Mouse (Mus musculus) embryonic facial prominence, embryonic 13.5 days (tissue): Measurements from ENCODE around the gene Tmem131l. TPM values are rescaled to one million over a fixed set of nuclear protein-coding genes. Genes with fewer than 3 reads are reported as not detected.
A peak's percentile ranks its signal among the peaks of the same experiment; 100 is the strongest.

Source experiments
- ATAC-seq: fragments of 200-750 bp; cut with Nextera tagmentation; 2 replicates; pipeline ENCODE4 v1.8.0; 2017; ENCODE audit warnings: low read depth; ENCODE audit not compliant: insufficient number of reproducible peaks, insufficient read depth, low FRiP score, low TSS enrichment
- H3K27ac ChIP-seq: fragments of 300-500 bp; sonication (generic); 2 replicates; pipeline ENCODE4 v1.5.1; 2015; ENCODE audit warnings: moderate library complexity, mild to moderate bottlenecking, inconsistent platforms
- H3K27me3 ChIP-seq: fragments of 300-500 bp; sonication (generic); 2 replicates; pipeline ENCODE4 v1.6.1; 2015; ENCODE audit warnings: mild to moderate bottlenecking, inconsistent platforms
- H3K36me3 ChIP-seq: fragments of 300-500 bp; sonication (generic); 2 replicates; pipeline ENCODE4 v1.6.1; 2015; ENCODE audit warnings: mild to moderate bottlenecking, inconsistent platforms
- H3K4me1 ChIP-seq: fragments of 300-500 bp; sonication (generic); 2 replicates; pipeline ENCODE4 v1.6.1; 2015; ENCODE audit warnings: inconsistent platforms
- H3K4me2 ChIP-seq: fragments of 300-500 bp; sonication (generic); 2 replicates; pipeline ENCODE4 v1.6.1; 2015; ENCODE audit warnings: moderate library complexity, mild to moderate bottlenecking, inconsistent platforms
- H3K4me3 ChIP-seq: fragments of 300-500 bp; sonication (generic); 2 replicates; pipeline ENCODE4 v1.5.1; 2015; ENCODE audit warnings: mild to moderate bottlenecking, inconsistent platforms
- H3K9ac ChIP-seq: fragments of 300-500 bp; sonication (generic); 2 replicates; pipeline ENCODE4 v1.6.1; 2015; ENCODE audit warnings: mild to moderate bottlenecking, inconsistent platforms
- H3K9me3 ChIP-seq: fragments of 300-500 bp; sonication (generic); 2 replicates; pipeline ENCODE4 v1.6.1; 2016; ENCODE audit warnings: inconsistent platforms
- WGBS: fragments of 180-500 bp; shearing (Covaris S2); methylation state at CpG from one replicate; pipeline ENCODE4 v1.1.7; 2015; ENCODE audit warnings: mixed read lengths; 5-methylcytosine and 5-hydroxymethylcytosine counted together
- polyA plus RNA-seq: library from polyadenylated mRNA; unstranded; fragments of >200 nt; fragmentation: Nextera tagmentation; extraction: Ambion mirVana; gene quantifications from 2 replicates; pipeline ENCODE4 v1.2.1, GENCODE M21; 2015

Gene Tmem131l
- polyA plus RNA-seq, 1 experiment from 2014 or later, result 67.4 TPM

- peaks cover 42% of the 10 kb centered on the region for H3K36me3 ChIP-seq
- H3K4me3 ChIP-seq, result no peak overlapping the region
- 90% methylated on average over 4 of the region's 4 CpGs for WGBS
- 0 out of 2 replicates have a peak, but pooled peaks cover 6% of the 10 kb centered on the region for H3K4me1 ChIP-seq
- H3K27me3 ChIP-seq, result no peaks in the 10 kb centered on the region
- H3K9me3 ChIP-seq, result no peaks in the 10 kb centered on the region
- H3K9ac ChIP-seq, result no peak overlapping the region
- H3K4me2 ChIP-seq, result no peak overlapping the region
- H3K27ac ChIP-seq, result no peak overlapping the region
- ATAC-seq, result no peak
Measured at GRCm38 (mm10) chr3:83943212-83943611, 96.8 kb downstream of the Tmem131l start.

- no peak overlapping the region for H3K9ac ChIP-seq
- no peak overlapping the region for H3K4me3 ChIP-seq
- ATAC-seq, result no peak
- H3K27ac ChIP-seq, result no peak overlapping the region
- H3K4me1 ChIP-seq, result 0 out of 2 replicates have a peak, but pooled peaks cover 6% of the 10 kb centered on the region
- no peak overlapping the region for H3K4me2 ChIP-seq
- peaks cover 52% of the 10 kb centered on the region for H3K36me3 ChIP-seq
- no peaks in the 10 kb centered on the region for H3K27me3 ChIP-seq
- 81% methylated on average over 4 of the region's 4 CpGs for WGBS
- no peaks in the 10 kb centered on the region for H3K9me3 ChIP-seq
Measured at GRCm38 (mm10) chr3:83941921-83942320, 98.1 kb downstream of the Tmem131l start.

GRCm38 (mm10) chr3:83938871-83939270 is 101.1 kb downstream of the Tmem131l start:
- no peak overlapping the region for H3K4me3 ChIP-seq
- 37% methylated on average over 5 of the region's 5 CpGs for WGBS
- H3K27ac ChIP-seq, result no peak overlapping the region
- no peaks in the 10 kb centered on the region for H3K27me3 ChIP-seq
- peaks cover 66% of the 10 kb centered on the region for H3K36me3 ChIP-seq
- ATAC-seq, result no peak
- H3K9me3 ChIP-seq, result no peaks in the 10 kb centered on the region
- peaks cover 13% of the 10 kb centered on the region; the same call in 1 of the 2 replicates for H3K4me1 ChIP-seq
- H3K9ac ChIP-seq, result no peak overlapping the region
- H3K4me2 ChIP-seq, result no peak overlapping the region

- WGBS, result 88% methylated on average over 10 of the region's 10 CpGs
- no peak for ATAC-seq
- H3K36me3 ChIP-seq, result peaks cover 75% of the 10 kb centered on the region
- no peak overlapping the region for H3K4me2 ChIP-seq
- no peak overlapping the region for H3K4me3 ChIP-seq
- H3K9ac ChIP-seq, result no peak overlapping the region
- no peaks in the 10 kb centered on the region for H3K9me3 ChIP-seq
- H3K27me3 ChIP-seq, result no peaks in the 10 kb centered on the region
- peaks cover 13% of the 10 kb centered on the region; the same call in 1 of the 2 replicates for H3K4me1 ChIP-seq
- no peak overlapping the region for H3K27ac ChIP-seq
Measured at GRCm38 (mm10) chr3:83934514-83934913, 105.5 kb downstream of the Tmem131l start.

- no peaks in the 10 kb centered on the region for H3K27me3 ChIP-seq
- no peaks in the 10 kb centered on the region for H3K4me1 ChIP-seq
- no peak overlapping the region for H3K4me3 ChIP-seq
- 74% methylated on average over 11 of the region's 11 CpGs for WGBS
- H3K4me2 ChIP-seq, result no peak overlapping the region
- no peaks in the 10 kb centered on the region for H3K9me3 ChIP-seq
- H3K36me3 ChIP-seq, result peaks cover 86% of the 10 kb centered on the region
- no peak overlapping the region for H3K27ac ChIP-seq
- no peak overlapping the region for H3K9ac ChIP-seq
- no peak for ATAC-seq
Measured at GRCm38 (mm10) chr3:83915768-83916496, 124.0 kb downstream of the Tmem131l start.

- Histone ChIP-seq H3K27ac (no peak overlapping the region), H3K9me3 (no peaks in the 10 kb centered on the region), H3K36me3 (peaks cover 86% of the 10 kb centered on the region), H3K4me3 (no peak overlapping the region), H3K27me3 (no peaks in the 10 kb centered on the region), H3K4me1 (no peaks in the 10 kb centered on the region), H3K4me2 (no peak overlapping the region), H3K9ac (no peak overlapping the region)
- ATAC-seq, result no peak
- WGBS, result 84% methylated on average over 3 of the region's 3 CpGs
Measured at GRCm38 (mm10) chr3:83915102-83915501, 124.9 kb downstream of the Tmem131l start.

- Histone ChIP-seq H3K9ac (no peak overlapping the region), H3K4me3 (no peak overlapping the region), H3K27ac (no peak overlapping the region), H3K4me1 (no peaks in the 10 kb centered on the region), H3K4me2 (no peak overlapping the region), H3K27me3 (no peaks in the 10 kb centered on the region), H3K9me3 (no peaks in the 10 kb centered on the region), H3K36me3 (peaks cover 84% of the 10 kb centered on the region)
- WGBS, result 90% methylated on average over 5 of the region's 5 CpGs
- ATAC-seq, result no peak
Measured at GRCm38 (mm10) chr3:83910707-83911106, 129.3 kb downstream of the Tmem131l start.

GRCm38 (mm10) chr3:83906185-83906584 is 133.8 kb downstream of the Tmem131l start:
- no peak for ATAC-seq
- no peak overlapping the region for H3K27ac ChIP-seq
- H3K9me3 ChIP-seq, result no peaks in the 10 kb centered on the region
- peaks cover 3% of the 10 kb centered on the region; the same call in 1 of the 2 replicates for H3K4me1 ChIP-seq
- H3K9ac ChIP-seq, result no peak overlapping the region
- no peaks in the 10 kb centered on the region for H3K27me3 ChIP-seq
- H3K4me3 ChIP-seq, result no peak overlapping the region
- WGBS, result 95% methylated on average over 9 of the region's 9 CpGs
- H3K36me3 ChIP-seq, result peaks cover 93% of the 10 kb centered on the region
- H3K4me2 ChIP-seq, result no peak overlapping the region

- Histone ChIP-seq H3K27me3 (no peaks in the 10 kb centered on the region), H3K4me2 (no peak overlapping the region), H3K4me1 (peaks cover 3% of the 10 kb centered on the region; the same call in 1 of the 2 replicates), H3K9ac (no peak overlapping the region), H3K27ac (no peak overlapping the region), H3K36me3 (peaks cover 94% of the 10 kb centered on the region), H3K4me3 (no peak overlapping the region), H3K9me3 (no peaks in the 10 kb centered on the region)
- WGBS, result 86% methylated on average over 6 of the region's 6 CpGs
- no peak for ATAC-seq
Measured at GRCm38 (mm10) chr3:83905161-83905560, 134.8 kb downstream of the Tmem131l start.

GRCm38 (mm10) chr3:83904176-83904958 is 135.6 kb downstream of the Tmem131l start:
- Histone ChIP-seq H3K9me3 (no peaks in the 10 kb centered on the region), H3K4me1 (peaks cover 3% of the 10 kb centered on the region; the same call in 1 of the 2 replicates), H3K4me2 (no peak overlapping the region), H3K36me3 (peaks cover 95% of the 10 kb centered on the region), H3K27me3 (no peaks in the 10 kb centered on the region), H3K27ac (peak overlapping the region; percentile 13; the same call in 1 of the 2 replicates), H3K9ac (no peak overlapping the region), H3K4me3 (no peak overlapping the region)
- ATAC-seq, result no peak
- WGBS, result 79% methylated on average over 14 of the region's 14 CpGs

- Histone ChIP-seq H3K4me2 (no peak overlapping the region), H3K9ac (no peak overlapping the region), H3K4me1 (peaks cover 3% of the 10 kb centered on the region; the same call in 1 of the 2 replicates), H3K4me3 (no peak overlapping the region), H3K27me3 (no peaks in the 10 kb centered on the region), H3K9me3 (no peaks in the 10 kb centered on the region), H3K27ac (no peak overlapping the region), H3K36me3 (peaks cover 96% of the 10 kb centered on the region)
- WGBS, result 86% methylated on average over 5 of the region's 5 CpGs
- no peak for ATAC-seq
Measured at GRCm38 (mm10) chr3:83902943-83903342, 137.0 kb downstream of the Tmem131l start.
